Mouse (Mus musculus): ENCODE measurements around the gene Rtn4rl1. TPM values are rescaled to one million over a fixed set of nuclear protein-coding genes. Genes with fewer than 3 reads are reported as not detected.
"Not testable (repeated sequence)": the region's sequence is repeated elsewhere in the genome, so short reads cannot be mapped to it uniquely, and the experiment has no call there.

The Rtn4rl1 gene
- polyA plus RNA-seq, 1 experiment: 0.40 TPM

DNA sequence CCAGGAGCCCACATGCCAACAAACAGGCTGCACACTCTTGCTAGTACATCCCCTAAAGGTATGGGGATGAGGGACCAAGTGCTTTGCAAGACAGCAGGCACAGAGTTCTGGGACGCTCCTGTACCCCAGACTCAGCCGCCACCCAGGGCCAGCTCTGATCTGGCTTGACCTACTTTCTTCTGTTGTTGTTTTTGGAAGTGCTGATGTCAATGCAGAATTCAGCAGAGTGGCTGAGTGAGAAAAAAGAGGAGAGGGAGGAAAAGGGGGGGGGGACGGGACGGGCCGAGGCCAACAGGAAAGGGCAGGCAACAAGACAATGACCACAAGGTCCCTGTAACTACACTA, 86.5 kb downstream of the Rtn4rl1 start:
- no peaks in the 10 kb centered on the region for H3K79me2 ChIP-seq (ENCODE audit: control insufficient read depth, insufficient read depth)
- TF ChIP-seq CEBPB (IDR thresholded peaks at IDR 0.05; ENCODE audit: low read depth): no peak
- no peak for TF ChIP-seq CTCF (IDR thresholded peaks at IDR 0.05; ENCODE audit: control insufficient read depth, insufficient read depth, insufficient read length)
- no peak for TF ChIP-seq MAX (IDR thresholded peaks at IDR 0.05)
- TF ChIP-seq MYOG (IDR thresholded peaks at IDR 0.05; ENCODE audit: control insufficient read depth, extremely low read depth, insufficient read length): no peak
- TF ChIP-seq MYOD1 (IDR thresholded peaks at IDR 0.05; ENCODE audit: control insufficient read depth, insufficient read length, low read depth): no peak
- no peak for TF ChIP-seq USF1 (IDR thresholded peaks at IDR 0.05; ENCODE audit: low read depth)
- TF ChIP-seq FOSL1 (IDR thresholded peaks at IDR 0.05; ENCODE audit: insufficient read depth, low read length, poor library complexity, severe bottlenecking): no peak
- peaks cover 30% of the 10 kb centered on the region for H3K27me3 ChIP-seq (ENCODE audit: control insufficient read depth, insufficient read depth, insufficient read length)
- H3ac ChIP-seq (ENCODE audit: control insufficient read depth, insufficient read length, low read depth): no peak overlapping the region
- H3K79me3 ChIP-seq (ENCODE audit: low read depth): no peaks in the 10 kb centered on the region
- H3K36me3 ChIP-seq (ENCODE audit: control insufficient read depth, insufficient read depth): no peaks in the 10 kb centered on the region
- H3K4me3 ChIP-seq (ENCODE audit: insufficient read depth, poor library complexity, severe bottlenecking): no peak overlapping the region

DNA sequence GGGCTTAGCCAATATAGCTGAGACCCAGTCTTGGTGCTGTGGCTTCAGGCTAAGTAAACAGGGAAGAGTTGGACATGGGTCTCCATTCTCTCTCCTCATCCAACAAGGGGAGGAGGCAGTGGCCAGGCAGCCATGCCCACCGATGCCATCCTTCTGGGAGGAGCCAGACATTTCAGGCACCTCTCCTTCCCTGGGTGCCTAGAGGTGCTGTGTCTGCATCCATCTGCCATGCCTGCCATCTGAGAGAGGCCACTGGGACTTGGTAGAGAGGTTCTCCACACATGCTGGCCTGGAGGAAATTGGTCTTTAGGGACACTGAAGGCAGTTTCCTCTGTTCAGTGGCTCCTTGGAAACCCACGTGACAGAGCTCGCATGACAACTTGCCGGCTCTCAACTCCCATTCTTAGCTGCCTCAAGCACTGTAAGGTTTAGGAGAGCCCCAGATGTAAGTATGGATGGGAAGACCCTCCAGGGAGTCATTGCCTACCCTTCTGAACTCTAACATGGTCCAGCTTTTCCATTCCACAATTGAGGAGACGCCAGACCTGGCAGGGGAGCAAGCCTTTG, 86.9 kb downstream of the Rtn4rl1 start:
- H3K4me3 ChIP-seq (ENCODE audit: insufficient read depth, poor library complexity, severe bottlenecking): no peak overlapping the region
- H3K79me2 ChIP-seq (ENCODE audit: control insufficient read depth, insufficient read depth): no peaks in the 10 kb centered on the region
- no peaks in the 10 kb centered on the region for H3K79me3 ChIP-seq (ENCODE audit: low read depth)
- peaks cover 30% of the 10 kb centered on the region for H3K27me3 ChIP-seq (ENCODE audit: control insufficient read depth, insufficient read depth, insufficient read length)
- no peak overlapping the region for H3ac ChIP-seq (ENCODE audit: control insufficient read depth, insufficient read length, low read depth)
- no peaks in the 10 kb centered on the region for H3K36me3 ChIP-seq (ENCODE audit: control insufficient read depth, insufficient read depth)
- no peak for TF ChIP-seq CEBPB (IDR thresholded peaks at IDR 0.05; ENCODE audit: low read depth)
- no peak for TF ChIP-seq CTCF (IDR thresholded peaks at IDR 0.05; ENCODE audit: control insufficient read depth, insufficient read depth, insufficient read length)
- TF ChIP-seq FOSL1 (IDR thresholded peaks at IDR 0.05; ENCODE audit: insufficient read depth, low read length, poor library complexity, severe bottlenecking): no peak
- TF ChIP-seq USF1 (IDR thresholded peaks at IDR 0.05; ENCODE audit: low read depth): no peak
- TF ChIP-seq MYOG (IDR thresholded peaks at IDR 0.05; ENCODE audit: control insufficient read depth, extremely low read depth, insufficient read length): no peak
- no peak for TF ChIP-seq MYOD1 (IDR thresholded peaks at IDR 0.05; ENCODE audit: control insufficient read depth, insufficient read length, low read depth)
- TF ChIP-seq MAX (IDR thresholded peaks at IDR 0.05): no peak

DNA sequence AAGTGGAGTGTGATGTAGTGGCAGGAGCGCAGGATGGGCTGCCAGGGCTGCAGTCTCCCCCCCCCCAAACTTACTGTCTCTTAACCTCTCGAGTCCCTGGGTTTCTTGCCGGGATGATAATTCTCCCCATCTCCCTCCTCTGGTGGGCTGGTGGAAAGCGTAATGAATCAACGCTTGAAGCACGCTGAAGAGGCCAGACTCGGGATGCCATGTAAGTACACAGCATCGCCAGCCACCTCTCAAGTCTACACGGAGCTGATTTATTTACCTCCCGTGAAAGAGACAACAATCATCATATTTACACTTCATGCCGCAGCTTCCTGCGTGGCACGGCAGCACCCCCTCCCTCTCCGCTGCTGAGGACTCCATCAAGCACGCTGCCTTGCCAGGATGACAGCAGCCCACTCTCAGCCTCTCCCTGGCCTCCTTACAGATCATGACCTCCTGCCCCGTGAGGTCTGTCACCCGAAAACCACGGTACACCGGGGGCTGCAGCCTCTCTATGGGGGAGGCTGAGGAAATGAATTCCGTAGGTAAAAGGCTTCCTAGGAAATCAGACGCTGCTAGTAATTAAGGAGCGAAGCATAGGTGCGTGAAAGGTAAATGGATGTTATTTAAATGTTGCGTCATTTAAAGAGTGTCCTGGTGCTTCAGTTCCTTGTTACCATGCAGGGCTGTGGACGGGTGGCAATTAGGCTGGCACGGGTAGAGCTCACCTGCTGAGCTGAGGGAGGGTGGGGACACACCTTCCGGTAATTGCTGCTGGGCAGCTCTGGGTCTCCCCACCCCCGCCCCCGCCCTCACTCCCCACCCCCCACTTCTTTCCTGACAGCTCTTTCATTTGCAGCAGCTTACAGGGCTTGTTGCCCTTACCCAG, 88.0 kb downstream of the Rtn4rl1 start:
- H3K36me3 ChIP-seq (ENCODE audit: control insufficient read depth, insufficient read depth): no peaks in the 10 kb centered on the region
- H3K4me3 ChIP-seq (ENCODE audit: insufficient read depth, poor library complexity, severe bottlenecking): no peak overlapping the region
- H3ac ChIP-seq (ENCODE audit: control insufficient read depth, insufficient read length, low read depth): no peak overlapping the region
- H3K27me3 ChIP-seq (ENCODE audit: control insufficient read depth, insufficient read depth, insufficient read length): peaks cover 27% of the 10 kb centered on the region
- H3K79me2 ChIP-seq (ENCODE audit: control insufficient read depth, insufficient read depth): no peaks in the 10 kb centered on the region
- TF ChIP-seq USF1 (IDR thresholded peaks at IDR 0.05; ENCODE audit: low read depth): no peak
- TF ChIP-seq CTCF (IDR thresholded peaks at IDR 0.05; ENCODE audit: control insufficient read depth, insufficient read depth, insufficient read length): no peak
- TF ChIP-seq MAX (IDR thresholded peaks at IDR 0.05): no peak
- no peak for TF ChIP-seq MYOD1 (IDR thresholded peaks at IDR 0.05; ENCODE audit: control insufficient read depth, insufficient read length, low read depth)
- TF ChIP-seq CEBPB (IDR thresholded peaks at IDR 0.05; ENCODE audit: low read depth): no peak
- TF ChIP-seq MYOG (IDR thresholded peaks at IDR 0.05; ENCODE audit: control insufficient read depth, extremely low read depth, insufficient read length): no peak
- no peak for TF ChIP-seq FOSL1 (IDR thresholded peaks at IDR 0.05; ENCODE audit: insufficient read depth, low read length, poor library complexity, severe bottlenecking)
- no peaks in the 10 kb centered on the region for H3K79me3 ChIP-seq (ENCODE audit: low read depth)

DNA sequence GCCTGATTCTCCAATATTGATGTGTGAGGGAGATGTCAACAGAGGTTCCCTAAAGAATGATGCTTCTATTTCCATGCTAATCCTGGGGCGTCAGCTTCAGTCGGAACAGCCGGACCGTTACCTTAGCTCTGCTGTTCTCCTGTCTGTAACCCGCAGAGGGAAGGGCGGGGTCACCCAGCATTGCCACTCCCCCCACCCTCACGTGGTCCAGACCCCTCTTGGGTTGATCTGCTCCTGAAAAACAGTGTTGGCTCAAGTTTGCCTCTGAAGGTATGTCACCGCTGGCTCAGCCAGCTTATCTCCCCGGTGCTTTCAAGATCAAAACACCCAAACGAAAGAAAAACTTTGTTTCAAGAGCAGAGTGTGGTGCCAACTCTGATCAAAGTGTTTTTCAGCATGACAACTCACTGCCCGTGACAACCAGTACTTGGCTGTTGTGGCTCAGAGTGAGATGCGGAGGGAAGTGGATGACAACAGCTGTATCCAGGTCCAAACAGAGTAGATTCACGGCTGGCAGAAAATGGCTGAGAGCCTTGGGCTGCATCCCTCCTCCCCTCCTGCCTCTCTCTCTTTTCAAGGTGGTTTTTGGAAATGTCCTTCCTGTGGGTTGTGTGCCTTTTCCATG, 89.0 kb downstream of the Rtn4rl1 start:
- H3K27me3 ChIP-seq (ENCODE audit: control insufficient read depth, insufficient read depth, insufficient read length): peaks cover 27% of the 10 kb centered on the region
- no peaks in the 10 kb centered on the region for H3K79me3 ChIP-seq (ENCODE audit: low read depth)
- H3K79me2 ChIP-seq (ENCODE audit: control insufficient read depth, insufficient read depth): no peaks in the 10 kb centered on the region
- no peak overlapping the region for H3ac ChIP-seq (ENCODE audit: control insufficient read depth, insufficient read length, low read depth)
- H3K36me3 ChIP-seq (ENCODE audit: control insufficient read depth, insufficient read depth): no peaks in the 10 kb centered on the region
- TF ChIP-seq CTCF (IDR thresholded peaks at IDR 0.05; ENCODE audit: control insufficient read depth, insufficient read depth, insufficient read length): no peak
- no peak overlapping the region for H3K4me3 ChIP-seq (ENCODE audit: insufficient read depth, poor library complexity, severe bottlenecking)

DNA sequence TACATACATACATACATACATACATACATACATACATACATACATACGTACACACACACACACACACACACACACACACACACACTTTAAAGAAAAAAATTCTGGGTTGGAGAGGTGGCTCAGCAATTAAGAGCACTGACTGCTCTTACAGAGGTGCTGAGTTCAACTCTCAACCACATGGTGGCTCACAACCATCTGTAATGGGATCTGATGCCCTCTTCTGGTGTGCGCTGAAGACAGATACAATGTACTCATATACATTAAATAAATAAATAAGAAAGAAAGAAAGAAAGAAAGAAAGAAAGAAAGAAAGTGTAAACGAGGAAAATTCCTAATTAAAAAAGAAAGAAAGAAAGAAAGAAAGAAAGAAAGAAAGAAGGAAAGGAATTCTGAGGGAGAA, 90.2 kb downstream of the Rtn4rl1 start:
- not testable (repeated sequence) for H3K36me3 ChIP-seq (ENCODE audit: control insufficient read depth, insufficient read depth); H3K79me2 ChIP-seq (ENCODE audit: control insufficient read depth, insufficient read depth); H3K4me3 ChIP-seq (ENCODE audit: insufficient read depth, poor library complexity, severe bottlenecking); H3ac ChIP-seq (ENCODE audit: control insufficient read depth, insufficient read length, low read depth); H3K79me3 ChIP-seq (ENCODE audit: low read depth)
- H3K27me3 ChIP-seq (ENCODE audit: control insufficient read depth, insufficient read depth, insufficient read length): peaks cover 27% of the 10 kb centered on the region

Data from C2C12 (cell line).